23 mouse cellular contexts compared by ENCODE assay signal in genomic region chr3:157698529-157698928, GRCm38 (mm10).
DNase-seq lines count a peak whose midpoint lies in the region; ATAC-seq and TF ChIP-seq lines count a peak whose summit lies in the region.
"Had no signal": no experiment of that assay in that cellular context is flagged by ENCODE, and none has a peak within 500 bp of the region (broad histone marks: within the 10 kb centered on the region; RNA-seq: fewer than 3 reads in every experiment).

No protein-coding gene starts in this region.

- POLR2A ChIA-PET in Patski (lab: Charles Lee), result interaction anchor here (0.9 kb wide), 1 partner anchor 130 kb away, joined by 3 read pairs; no protein-coding TSS in a partner anchor

- H3K36me3 ChIP-seq in kidney, postnatal 0 days (ENCODE audit: insufficient read depth, low read length), result no peaks in the 10 kb centered on the region
- H3K36me3 ChIP-seq: embryonic facial prominence, embryonic 15.5 days; forebrain, embryonic 10.5 days; forebrain, embryonic 15.5 days; G1E; heart, embryonic 10.5 days; hindbrain, embryonic 10.5 days had no signal

- no peaks in the 10 kb centered on the region for H3K27me3 ChIP-seq in kidney, postnatal 0 days (ENCODE audit: insufficient read depth, low read length)
- H3K27me3 ChIP-seq in Patski, result no peaks in the 10 kb centered on the region
- H3K27me3 ChIP-seq: embryonic facial prominence, embryonic 15.5 days; forebrain, embryonic 15.5 days had no signal

- no peak overlapping the region for H3K4me2 ChIP-seq in kidney, postnatal 0 days (ENCODE audit: low read length)
- H3K4me2 ChIP-seq: embryonic facial prominence, embryonic 15.5 days; forebrain, embryonic 15.5 days; hindbrain, embryonic 14.5 days had no signal

- H3K9ac ChIP-seq in kidney, postnatal 0 days (ENCODE audit: low read depth, low read length), result no peak overlapping the region
- H3K9ac ChIP-seq: embryonic facial prominence, embryonic 15.5 days; forebrain, embryonic 15.5 days; hindbrain, embryonic 14.5 days had no signal

- in situ Hi-C loops in Patski (cut with MboI; ENCODE audit: low pct_unique_long_range_greater_than_20kb), result no loop called here

- WGBS in kidney, postnatal 0 days, result 58% methylated on average over 5 of the region's 5 CpGs

- TF ChIP-seq CTCF in kidney, postnatal 0 days (IDR thresholded peaks at IDR 0.05; ENCODE audit: low read depth), result no peak
- no peak for TF ChIP-seq CTCF in Patski (IDR thresholded peaks at IDR 0.05)

- no peaks in the 10 kb centered on the region for H3K4me1 ChIP-seq in kidney, postnatal 0 days (replicated peaks; ENCODE audit: insufficient read depth, low read length)
- H3K4me1 ChIP-seq: embryonic facial prominence, embryonic 15.5 days; forebrain, embryonic 10.5 days; forebrain, embryonic 15.5 days; heart, embryonic 10.5 days; hindbrain, embryonic 10.5 days had no signal

- H3K9me3 ChIP-seq in kidney, postnatal 0 days (replicated peaks; ENCODE audit: low read length), result no peaks in the 10 kb centered on the region
- H3K9me3 ChIP-seq: embryonic facial prominence, embryonic 15.5 days; forebrain, embryonic 10.5 days; forebrain, embryonic 15.5 days; G1E; heart, embryonic 10.5 days; hindbrain, embryonic 10.5 days had no signal

- peak; percentile 40 for DNase-seq in kidney, postnatal 0 days (ENCODE audit: low spot score)
- no peak for DNase-seq in kidney, adult 18-20 months
- peak; percentile 17 for DNase-seq in 416B (ENCODE audit: low read depth)
- DNase-seq in Patski (ENCODE audit: low read depth, low spot score), result no peak
- DNase-seq: adrenal gland, postnatal 14 days; B cell, adult 2 months; cerebellum, adult 2 months; cerebellum, postnatal 10 days; embryo, embryonic 11 days; gastrocnemius, postnatal 36 days; heart, adult 18-20 months; heart, postnatal 10 days had no signal

- H3K27ac ChIP-seq in kidney, postnatal 0 days, result no peak overlapping the region
- H3K27ac ChIP-seq: embryonic facial prominence, embryonic 15.5 days; forebrain, embryonic 10.5 days; forebrain, embryonic 15.5 days; heart, embryonic 10.5 days; hindbrain, embryonic 10.5 days; hindbrain, embryonic 14.5 days had no signal

- H3K4me3 ChIP-seq in kidney, postnatal 0 days (replicated peaks; ENCODE audit: low read depth, low read length), result no peak overlapping the region
- H3K4me3 ChIP-seq: embryonic facial prominence, embryonic 15.5 days; erythroblast, embryonic 14.5 days; forebrain, embryonic 10.5 days; forebrain, embryonic 15.5 days; heart, embryonic 10.5 days; hindbrain, embryonic 10.5 days had no signal

- peak; percentile 52; the same call in 1 of the 2 replicates for ATAC-seq in kidney, postnatal 0 days (replicated peaks; ENCODE audit: low FRiP score, low read depth)
- ATAC-seq in Patski, result peak; percentile 6
- ATAC-seq in megakaryocyte progenitor cell, adult 5-6 weeks (replicated peaks; ENCODE audit: poor library complexity), result peak; percentile 75
- ATAC-seq in activated CD4-positive, CD25-positive, alpha-beta regulatory T cell, adult 4 months, result no peak
- ATAC-seq: CD4-positive, CD25-positive, alpha-beta regulatory T cell, adult 4 months; forebrain, embryonic 15.5 days had no signal

- CTCF ChIA-PET in Patski (lab: Charles Lee), result interaction anchor here (1.0 to 1.7 kb wide), 5 partner anchors 9 to 18 kb away, joined by 3 to 9 read pairs (median 5); no protein-coding TSS in a partner anchor

Comparison
In these comparisons a context has a peak if more than half of its experiments do, and no peak if none do; other contexts are left out.
1. DNase-seq: peak in kidney, postnatal 0 days (single experiment) and 416B (single experiment); none in kidney, adult 18-20 months (single experiment) and Patski (single experiment).